Mouse (Mus musculus) left cerebral cortex, adult 18-20 months (tissue): ENCODE measurements around the gene Hapln4. TPM values are rescaled to one million over a fixed set of nuclear protein-coding genes. Genes with fewer than 3 reads are reported as not detected.

Source experiments
- DNase-seq, 2 experiments: peaks; one replicate each; pipeline ENCODE4 v3.0.0; 2021 to 2022; ENCODE audit warnings: low spot score in 2 of 2, mixed read lengths in 1 of 2
- microRNA-seq, 2 experiments: library from miRNA; unstranded; fragments of <30 nt; microRNA quantifications; one replicate each; pipeline ENCODE4 v1.2.0; 2021
- total RNA-seq, 2 experiments: library from RNA; stranded (reverse); gene quantifications; 2 replicates each; pipeline ENCODE4 v1.2.3; 2021

Gene Hapln4
- total RNA-seq, 2 experiments from 2014 or later: 97.9 to 111 TPM

GRCm38 (mm10) chr8:70136591-70136990 lies 53.3 kb downstream of the Hapln4 start:
- no peak for DNase-seq

GRCm38 (mm10) chr8:70137890-70138289 lies 54.6 kb downstream of the Hapln4 start:
- no peak for DNase-seq

- peak; percentile 97 for DNase-seq
These were observed 56.0 kb downstream of the Hapln4 start, which contains the start of the genes Rfxank, Borcs8 and Mef2b for GRCm38 (mm10) chr8:70139026-70139857. Rfxank (minus strand) TSS chr8:70139154. Borcs8 (plus strand) TSS chr8:70139499. Mef2b (plus strand) TSS chr8:70139711.

GRCm38 (mm10) chr8:70139981-70140380 lies 56.7 kb downstream of the Hapln4 start:
- no peak for DNase-seq

Small RNA genes within 50 kb of the gene (microRNA-seq; reads per million reads assigned to microRNA genes)
- gene Mir7066: 16.5 to 20.4 reads per million in 2 experiments

Other genes starting within 250 kb of the Hapln4 start
- gene Cilp2, start 195.8 kb upstream of the Hapln4 start, total RNA-seq: under 1 TPM; 0.33 to 0.59 TPM
- gene Tssk6, start 181.3 kb upstream of the Hapln4 start, total RNA-seq: not detected
- gene Ndufa13, start 180.9 kb upstream of the Hapln4 start, total RNA-seq: 100 to 1,000 TPM; 148 to 155 TPM
- gene Yjefn3, start 180.7 kb upstream of the Hapln4 start, total RNA-seq: 10 to 100 TPM; 28.3 to 30.7 TPM
- 10 to 100 TPM; 28.7 TPM for gene Gatad2a, start 87.1 kb upstream of the Hapln4 start, total RNA-seq
- 10 to 100 TPM; 67.6 to 69.9 TPM for gene Mau2, start 40.7 kb upstream of the Hapln4 start, total RNA-seq
- 10 to 100 TPM; 46.8 to 47.1 TPM for gene Sugp1, start 40.6 kb upstream of the Hapln4 start, total RNA-seq
- gene Tm6sf2, start 10.5 kb upstream of the Hapln4 start, total RNA-seq: 1 to 10 TPM; 3.6 to 4.2 TPM
- 100 to 1,000 TPM; 137 to 145 TPM for gene Ncan, start 37.4 kb downstream of the Hapln4 start, total RNA-seq
- 10 to 100 TPM; 23.7 to 25.5 TPM for gene Nr2c2ap, start 47.9 kb downstream of the Hapln4 start, total RNA-seq
- 10 to 100 TPM; 11.7 to 14.9 TPM for gene Rfxank, start 55.7 kb downstream of the Hapln4 start, total RNA-seq
- gene Borcs8, start 56.0 kb downstream of the Hapln4 start, total RNA-seq: 10 to 100 TPM; 47.7 to 48.0 TPM
- gene Mef2b, start 56.3 kb downstream of the Hapln4 start, total RNA-seq: not detected
- 10 to 100 TPM; 45.2 to 46.2 TPM for gene Tmem161a, start 88.9 kb downstream of the Hapln4 start, total RNA-seq
- 10 to 100 TPM; 36.0 to 37.8 TPM for gene Slc25a42, start 128.8 kb downstream of the Hapln4 start, total RNA-seq
- 100 to 1,000 TPM in 1 of 2 experiments, 10 to 100 TPM in 1; 97.3 to 109 TPM for gene Sugp2, start 150.8 kb downstream of the Hapln4 start, total RNA-seq
- 10 to 100 TPM; 37.0 to 42.1 TPM for gene Armc6, start 151.0 kb downstream of the Hapln4 start, total RNA-seq
- 1 to 10 TPM; 7.9 to 9.8 TPM for gene Homer3, start 199.4 kb downstream of the Hapln4 start, total RNA-seq
- gene Ddx49, start 219.0 kb downstream of the Hapln4 start, total RNA-seq: 10 to 100 TPM; 42.0 to 49.1 TPM
- gene Cope, start 219.1 kb downstream of the Hapln4 start, total RNA-seq: 100 to 1,000 TPM; 141 to 145 TPM
- gene Cers1, start 232.3 kb downstream of the Hapln4 start, total RNA-seq: 10 to 100 TPM; 86.4 to 94.3 TPM
- gene Gdf1, start 246.4 kb downstream of the Hapln4 start, total RNA-seq: 10 to 100 TPM; 16.4 to 19.1 TPM